Mouse (Mus musculus): Measurements from ENCODE around the gene Smim11. TPM values are rescaled to one million over a fixed set of nuclear protein-coding genes. Genes with fewer than 3 reads are reported as not detected.
A peak's percentile ranks its signal among the peaks of the same experiment; 100 is the strongest.

The Smim11 gene
- total and polyA plus RNA-seq, 3 experiments: 85.8 to 127 (median 93.0) TPM

DNA sequence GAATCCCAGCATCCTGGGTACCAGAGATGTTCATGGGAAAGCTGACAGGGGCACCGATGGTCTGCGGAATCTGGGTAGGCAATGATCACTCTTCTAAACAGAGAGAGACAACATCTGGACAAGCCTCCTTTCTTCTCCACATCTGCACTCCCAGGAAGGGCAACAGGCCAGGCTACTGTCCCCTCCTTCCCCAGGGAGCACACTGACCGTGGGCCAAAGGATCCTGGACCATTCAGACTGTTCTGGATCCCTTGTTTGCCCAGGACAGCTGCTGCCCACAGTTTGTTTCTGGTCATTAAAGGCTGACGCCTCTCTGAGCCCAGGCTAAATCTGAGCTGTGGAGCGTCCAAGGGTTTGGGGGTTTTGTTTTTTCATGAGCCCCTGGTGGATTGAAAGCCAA lies 18.4 kb upstream of the Smim11 start:
- TF ChIP-seq ELF1 (IDR thresholded peaks at IDR 0.05; ENCODE audit: low read depth, low read length): no peak
- TF ChIP-seq ZKSCAN1 (IDR thresholded peaks at IDR 0.05; ENCODE audit: borderline replicate concordance, low read depth, low read length): no peak
- TF ChIP-seq PAX5 (IDR thresholded peaks at IDR 0.05; ENCODE audit: low read length): no peak
- no peak for TF ChIP-seq NELFE (IDR thresholded peaks at IDR 0.05; ENCODE audit: low read depth, low read length)
- no peak for TF ChIP-seq E2F4 (IDR thresholded peaks at IDR 0.05; ENCODE audit: insufficient replicate concordance, low read depth, low read length)
- TF ChIP-seq ZC3H11A (IDR thresholded peaks at IDR 0.05; ENCODE audit: low read depth, low read length): no peak
- TF ChIP-seq GABPA (IDR thresholded peaks at IDR 0.05; ENCODE audit: insufficient replicate concordance, low read depth, low read length): no peak
- TF ChIP-seq CTCF (conservative IDR thresholded peaks at IDR 0.05 in 1 of 2, IDR thresholded peaks at IDR 0.05 in 1 of 2; ENCODE audit: low read depth in 2 of 2, low read length in 2 of 2): no peak
- no peak for TF ChIP-seq TBP (conservative IDR thresholded peaks at IDR 0.05; ENCODE audit: low read depth, low read length)
- no peak for TF ChIP-seq MEF2A (IDR thresholded peaks at IDR 0.05; ENCODE audit: borderline replicate concordance, low read depth, low read length)
- no peak for TF ChIP-seq EP300 (IDR thresholded peaks at IDR 0.05; ENCODE audit: low read length)
- Histone ChIP-seq H3K4me3 (replicated peaks in 1 of 3; ENCODE audit: low read depth in 2 of 3, low read length in 2 of 3, poor library complexity in 1 of 3) (no peak overlapping the region), H3K9ac (ENCODE audit: insufficient read depth, low read depth) (no peak overlapping the region), H3K27me3 (replicated peaks) (peaks cover 46% of the 10 kb centered on the region), H3K36me3 (replicated peaks in 1 of 2; ENCODE audit: control insufficient read depth in 1 of 2, insufficient read depth in 1 of 2, low read length in 1 of 2) (no peaks in the 10 kb centered on the region), H3K4me2 (ENCODE audit: insufficient read depth, low read depth, poor library complexity, severe bottlenecking) (no peak overlapping the region), H3K9me3 (replicated peaks; ENCODE audit: low read length) (no peaks in the 10 kb centered on the region), H3K27ac (ENCODE audit: insufficient read depth, low read depth) (no peak overlapping the region), H3K4me1 (ENCODE audit: control insufficient read depth in 1 of 2, insufficient read depth in 2 of 2) (peaks cover 0 to 2% of the 10 kb centered on the region in 2 experiments; a peak in 1 of 4 replicates), H3K79me2 (replicated peaks; ENCODE audit: control insufficient read depth, extremely low read depth, insufficient read depth, poor library complexity, severe bottlenecking) (no peaks in the 10 kb centered on the region)
- DNase-seq (ENCODE audit: extremely low read depth): no peak
- dilution Hi-C loops (cut with MboI; ENCODE audit: extremely low pct_ligation_motif_present, extremely low pct_unique_long_range_greater_than_20kb, low sequenced_read_pairs) (no loop called here), in situ Hi-C loops (cut with MboI; ENCODE audit: low pct_ligation_motif_present, low pct_unique_long_range_greater_than_20kb, low sequenced_read_pairs) (loop anchor here (25.0 kb wide), 2 partner anchors 570 to 920 kb away; partner anchors contain the start of gene Ifnar2)

- Histone ChIP-seq H3K27me3 (replicated peaks) (peaks cover 35% of the 10 kb centered on the region), H3K4me3 (replicated peaks in 1 of 3; ENCODE audit: low read depth in 2 of 3, low read length in 2 of 3, poor library complexity in 1 of 3) (no peak overlapping the region), H3K36me3 (replicated peaks in 1 of 2; ENCODE audit: control insufficient read depth in 1 of 2, insufficient read depth in 1 of 2, low read length in 1 of 2) (no peaks in the 10 kb centered on the region), H3K4me1 (ENCODE audit: control insufficient read depth in 1 of 2, insufficient read depth in 2 of 2) (peaks cover 0 to 2% of the 10 kb centered on the region in 2 experiments; a peak in 1 of 4 replicates), H3K9me3 (replicated peaks; ENCODE audit: low read length) (no peaks in the 10 kb centered on the region), H3K4me2 (ENCODE audit: insufficient read depth, low read depth, poor library complexity, severe bottlenecking) (no peak overlapping the region), H3K9ac (ENCODE audit: insufficient read depth, low read depth) (no peak overlapping the region), H3K79me2 (replicated peaks; ENCODE audit: control insufficient read depth, extremely low read depth, insufficient read depth, poor library complexity, severe bottlenecking) (no peaks in the 10 kb centered on the region), H3K27ac (ENCODE audit: insufficient read depth, low read depth) (no peak overlapping the region)
- DNase-seq (ENCODE audit: extremely low read depth): no peak
- in situ Hi-C loops (cut with MboI; ENCODE audit: low pct_ligation_motif_present, low pct_unique_long_range_greater_than_20kb, low sequenced_read_pairs) (loop anchor here (25.0 kb wide), 2 partner anchors 573 to 923 kb away; partner anchors contain the start of gene Ifnar2), dilution Hi-C loops (cut with MboI; ENCODE audit: extremely low pct_ligation_motif_present, extremely low pct_unique_long_range_greater_than_20kb, low sequenced_read_pairs) (no loop called here)
- TF ChIP-seq ZNF384 (IDR thresholded peaks at IDR 0.05; ENCODE audit: low read depth, low read length): no peak
- TF ChIP-seq JUN (IDR thresholded peaks at IDR 0.05; ENCODE audit: insufficient read depth, low read depth, low read length): no peak
- TF ChIP-seq E2F4 (IDR thresholded peaks at IDR 0.05; ENCODE audit: insufficient replicate concordance, low read depth, low read length): no peak
Measured at GRCm38 (mm10) chr16:92285068-92285467, 16.0 kb upstream of the Smim11 start.

DNA sequence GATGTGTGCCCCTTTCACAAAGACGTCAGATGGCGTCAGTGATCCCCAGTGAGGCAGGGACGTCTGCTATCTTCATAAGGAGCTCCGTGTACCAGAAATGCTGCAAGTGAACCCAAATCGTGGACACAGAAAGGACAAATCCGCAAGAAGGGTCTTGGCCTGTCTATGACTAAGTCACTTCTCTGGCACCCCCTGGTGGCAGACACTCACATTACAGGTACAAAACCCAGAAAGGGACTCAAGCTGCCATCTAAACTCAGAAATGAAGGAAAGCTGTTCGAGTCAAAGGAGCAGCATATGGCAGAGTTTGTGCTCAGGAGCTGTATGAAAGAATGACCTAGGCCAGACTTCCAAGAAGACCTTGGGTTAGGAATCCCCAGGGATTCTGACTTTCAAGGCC lies 14.5 kb upstream of the Smim11 start:
- H3K27ac ChIP-seq (ENCODE audit: insufficient read depth, low read depth): no peak overlapping the region
- TF ChIP-seq JUN (IDR thresholded peaks at IDR 0.05; ENCODE audit: insufficient read depth, low read depth, low read length) (no peak), SIN3A (IDR thresholded peaks at IDR 0.05; ENCODE audit: low read length) (no peak), RAD21 (IDR thresholded peaks at IDR 0.05; ENCODE audit: low read depth, low read length) (peak; percentile 81), E2F4 (IDR thresholded peaks at IDR 0.05; ENCODE audit: insufficient replicate concordance, low read depth, low read length) (no peak), CTCF (conservative IDR thresholded peaks at IDR 0.05 in 1 of 2, IDR thresholded peaks at IDR 0.05 in 1 of 2; ENCODE audit: low read depth in 2 of 2, low read length in 2 of 2) (peak; percentile 93 to 94), POLR2AphosphoS2 (IDR thresholded peaks at IDR 0.05; ENCODE audit: low read depth, low read length) (no peak), SMC3 (IDR thresholded peaks at IDR 0.05; ENCODE audit: low read depth, low read length) (peak; percentile 96), ZC3H11A (IDR thresholded peaks at IDR 0.05; ENCODE audit: low read depth, low read length) (peak; percentile 61)
- in situ Hi-C loops (cut with MboI; ENCODE audit: low pct_ligation_motif_present, low pct_unique_long_range_greater_than_20kb, low sequenced_read_pairs): loop anchor here (25.0 kb wide), 2 partner anchors 574 to 924 kb away; partner anchors contain the start of gene Ifnar2
- peaks cover 36% of the 10 kb centered on the region for H3K27me3 ChIP-seq (replicated peaks)
- H3K4me3 ChIP-seq (replicated peaks in 1 of 3; ENCODE audit: low read depth in 2 of 3, low read length in 2 of 3, poor library complexity in 1 of 3): no peak overlapping the region
- dilution Hi-C loops (cut with MboI; ENCODE audit: extremely low pct_ligation_motif_present, extremely low pct_unique_long_range_greater_than_20kb, low sequenced_read_pairs): no loop called here
- H3K79me2 ChIP-seq (replicated peaks; ENCODE audit: control insufficient read depth, extremely low read depth, insufficient read depth, poor library complexity, severe bottlenecking): no peaks in the 10 kb centered on the region
- H3K9ac ChIP-seq (ENCODE audit: insufficient read depth, low read depth): no peak overlapping the region
- DNase-seq (ENCODE audit: extremely low read depth): peak; percentile 85
- no peaks in the 10 kb centered on the region for H3K9me3 ChIP-seq (replicated peaks; ENCODE audit: low read length)
- peaks cover 0 to 2% of the 10 kb centered on the region in 2 experiments; a peak in 1 of 4 replicates for H3K4me1 ChIP-seq (ENCODE audit: control insufficient read depth in 1 of 2, insufficient read depth in 2 of 2)
- no peak overlapping the region for H3K4me2 ChIP-seq (ENCODE audit: insufficient read depth, low read depth, poor library complexity, severe bottlenecking)
- H3K36me3 ChIP-seq (replicated peaks in 1 of 2; ENCODE audit: control insufficient read depth in 1 of 2, insufficient read depth in 1 of 2, low read length in 1 of 2): no peaks in the 10 kb centered on the region

All from CH12.LX (cell line).